Mouse (Mus musculus) midbrain, embryonic 11.5 days (tissue): ENCODE measurements at regions not wholly inside any gene's neighbourhood (a gene's known extent, or its start where the extent isn't known, plus 50 kb on each side); places are given as distances from the start of the nearest gene placed in this dataset.

Source experiments
- ATAC-seq: fragments of 200-750 bp; cut with Nextera tagmentation; 2 replicates; pipeline ENCODE4 v1.8.0; 2017; ENCODE audit warnings: moderate TSS enrichment, moderate library complexity; ENCODE audit not compliant: low FRiP score
- DNase-seq: peaks from one replicate; pipeline ENCODE4 v3.0.0; 2015; ENCODE audit warnings: low spot score; ENCODE audit errors: missing footprints
- H3K27ac ChIP-seq: fragments of 300-500 bp; sonication (generic); 2 replicates; pipeline ENCODE4 v1.5.1; 2014; ENCODE audit warnings: low read depth, low read length
- H3K27me3 ChIP-seq: fragments of 300-500 bp; sonication (generic); 2 replicates; pipeline ENCODE4 v1.6.1; 2014; ENCODE audit warnings: mild to moderate bottlenecking, low read length, moderate library complexity, mixed read lengths; ENCODE audit not compliant: control insufficient read depth, insufficient read depth
- H3K36me3 ChIP-seq: fragments of 300-500 bp; sonication (generic); 2 replicates; pipeline ENCODE4 v1.6.1; 2014; ENCODE audit warnings: mild to moderate bottlenecking, low read length, moderate library complexity, mixed read lengths; ENCODE audit not compliant: control insufficient read depth, insufficient read depth
- H3K4me1 ChIP-seq: fragments of 300-500 bp; sonication (generic); 2 replicates; pipeline ENCODE4 v1.6.1; 2014; ENCODE audit warnings: low read length; ENCODE audit not compliant: control insufficient read depth, insufficient read depth
- H3K4me2 ChIP-seq: fragments of 300-500 bp; sonication (generic); 2 replicates; pipeline ENCODE4 v1.6.1; 2014; ENCODE audit warnings: mild to moderate bottlenecking, moderate library complexity
- H3K4me3 ChIP-seq: fragments of 300-500 bp; sonication (generic); 2 replicates; pipeline ENCODE4 v1.5.1; 2014; ENCODE audit warnings: low read depth, low read length
- H3K9ac ChIP-seq: fragments of 300-500 bp; sonication (generic); 2 replicates; pipeline ENCODE4 v1.6.1; 2014; ENCODE audit warnings: low read length
- H3K9me3 ChIP-seq: fragments of 300-500 bp; sonication (generic); 2 replicates; pipeline ENCODE4 v1.6.1; 2016; ENCODE audit warnings: low read length; ENCODE audit not compliant: control insufficient read depth
- WGBS: fragments of 180-500 bp; shearing (Covaris S2); extraction: QIAGEN DNeasy Blood & Tissue Kit; methylation state at CpG from one replicate; pipeline ENCODE4 v1.1.7; 2014; 5-methylcytosine and 5-hydroxymethylcytosine counted together

- Histone ChIP-seq H3K27me3 (no peaks in the 10 kb centered on the region), H3K9me3 (no peaks in the 10 kb centered on the region), H3K4me2 (no peak overlapping the region), H3K36me3 (no peaks in the 10 kb centered on the region), H3K4me3 (no peak overlapping the region), H3K9ac (no peak overlapping the region), H3K4me1 (peaks cover 6% of the 10 kb centered on the region), H3K27ac (no peak overlapping the region)
- WGBS = 65% methylated on average over 7 of the region's 7 CpGs
- no peak for ATAC-seq
- no peak for DNase-seq
Observed at GRCm38 (mm10) chr9:56562440-56562839, 144.0 kb downstream of the Hmg20a start.

GRCm38 (mm10) chr9:56564048-56564737 lies 145.8 kb downstream of the Hmg20a start:
- ATAC-seq (no peak), DNase-seq (no peak)
- WGBS = 16% methylated on average over 11 of the region's 11 CpGs
- H3K9ac ChIP-seq = no peak overlapping the region
- H3K4me3 ChIP-seq = no peak overlapping the region
- no peaks in the 10 kb centered on the region for H3K27me3 ChIP-seq
- H3K4me1 ChIP-seq = peaks cover 6% of the 10 kb centered on the region
- H3K4me2 ChIP-seq = no peak overlapping the region
- H3K27ac ChIP-seq = no peak overlapping the region
- no peaks in the 10 kb centered on the region for H3K36me3 ChIP-seq
- H3K9me3 ChIP-seq = no peaks in the 10 kb centered on the region
